Mouse (Mus musculus) lung, postnatal 4 days (tissue): ENCODE results near the gene Smarca4.
"Not testable (repeated sequence)": the region's sequence is repeated elsewhere in the genome, so short reads cannot be mapped to it uniquely, and the experiment has no call there.

ENCODE experiments used
- DNase-seq, 2 experiments: peaks; one replicate each; pipeline ENCODE4 v3.0.0; 2021

The Smarca4 gene

DNA sequence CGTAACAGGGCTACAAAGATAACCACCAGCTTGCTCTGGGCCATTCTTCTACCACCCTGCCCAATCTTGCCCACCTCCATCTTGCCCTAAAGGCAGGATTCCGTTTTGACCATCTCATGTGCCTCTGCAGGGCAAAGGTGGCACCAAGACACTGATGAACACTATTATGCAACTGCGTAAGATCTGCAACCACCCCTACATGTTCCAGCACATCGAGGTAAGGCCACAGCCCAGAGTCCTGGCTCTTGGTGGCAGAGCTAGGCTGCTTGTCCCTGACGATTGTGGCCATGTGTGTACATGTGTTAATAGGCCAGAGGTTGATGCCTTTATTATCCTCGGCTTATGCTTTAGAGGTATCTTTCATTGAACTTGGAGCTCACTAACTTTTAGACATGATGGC is 54.4 kb downstream of the Smarca4 start:
- no peak for DNase-seq

DNA sequence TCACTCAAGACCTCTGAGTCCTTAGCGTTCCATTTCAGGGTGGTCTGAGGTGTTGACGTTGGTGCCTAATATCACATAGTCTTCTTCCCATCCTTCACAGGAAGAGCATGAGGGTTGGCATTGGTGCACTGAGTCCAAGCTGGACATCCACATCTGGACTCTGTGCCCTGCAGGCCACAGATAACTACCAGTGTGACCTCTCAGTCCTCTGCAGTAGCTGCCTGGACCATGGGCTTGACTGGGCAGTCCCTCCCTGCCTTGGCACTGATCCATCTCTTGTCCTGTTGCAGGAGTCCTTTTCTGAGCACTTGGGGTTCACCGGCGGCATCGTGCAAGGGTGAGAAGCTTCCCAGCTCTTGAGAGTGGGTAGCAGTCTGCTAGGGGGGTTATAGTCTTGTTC is 55.8 kb downstream of the Smarca4 start:
- DNase-seq: no peak

DNA sequence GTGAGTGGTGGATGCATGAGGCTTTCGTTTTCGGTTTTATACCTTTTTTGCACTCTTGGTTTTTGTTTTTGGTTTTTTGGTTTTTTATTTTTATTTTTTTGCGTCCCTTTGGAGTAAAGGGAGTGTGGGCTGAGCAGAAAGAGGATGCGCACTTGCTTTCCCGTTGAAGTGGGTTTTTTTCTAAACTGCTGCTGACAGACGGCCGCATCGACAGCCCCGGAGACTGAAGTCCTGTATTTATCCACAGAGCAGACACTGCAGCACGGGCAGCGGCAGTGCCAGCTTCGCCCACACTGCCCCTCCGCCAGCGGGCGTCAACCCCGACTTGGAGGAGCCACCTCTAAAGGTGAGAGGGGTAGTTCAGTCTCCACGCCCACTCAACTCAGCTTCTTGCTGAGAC is 61.7 kb downstream of the Smarca4 start:
- DNase-seq: no peak

DNA sequence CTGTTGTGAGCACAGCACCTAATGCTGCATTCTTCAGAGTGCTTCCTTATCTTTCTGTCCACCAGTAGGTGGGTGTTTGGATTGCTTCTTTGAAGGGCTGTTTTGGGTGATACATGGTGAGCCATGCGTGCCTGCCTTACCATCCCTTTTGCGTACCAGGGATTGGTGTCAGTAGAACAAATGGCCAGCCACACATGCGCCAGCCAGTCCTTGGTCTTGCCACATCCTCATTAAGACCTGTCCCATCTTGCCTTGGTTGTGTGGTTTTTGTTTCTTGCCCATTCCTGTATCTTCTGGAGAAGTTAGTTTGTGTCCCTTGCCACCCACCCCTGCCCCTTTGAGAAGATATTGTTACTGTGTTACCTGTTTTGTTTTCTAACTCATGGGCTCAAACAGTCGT is 64.5 kb downstream of the Smarca4 start:
- no peak for DNase-seq

DNA sequence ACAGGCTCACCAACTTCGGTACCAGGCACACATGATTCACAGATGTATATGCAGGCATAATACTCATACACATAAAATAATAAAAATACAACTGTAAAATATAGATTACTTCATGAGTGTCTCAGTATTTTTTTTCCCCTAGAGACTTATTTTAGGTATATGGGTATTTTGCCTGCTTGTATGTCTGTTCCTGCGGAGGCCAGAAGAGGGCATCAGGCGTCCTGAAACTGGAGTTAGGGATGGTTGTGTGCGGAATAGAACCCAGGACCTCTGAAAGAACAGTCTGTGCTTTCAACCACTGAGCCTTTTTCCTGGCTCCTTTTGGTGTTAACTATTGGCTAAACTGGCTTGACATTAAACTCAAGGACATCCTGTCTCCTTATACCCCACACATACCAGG is 66.9 kb downstream of the Smarca4 start:
- no peak for DNase-seq

DNA sequence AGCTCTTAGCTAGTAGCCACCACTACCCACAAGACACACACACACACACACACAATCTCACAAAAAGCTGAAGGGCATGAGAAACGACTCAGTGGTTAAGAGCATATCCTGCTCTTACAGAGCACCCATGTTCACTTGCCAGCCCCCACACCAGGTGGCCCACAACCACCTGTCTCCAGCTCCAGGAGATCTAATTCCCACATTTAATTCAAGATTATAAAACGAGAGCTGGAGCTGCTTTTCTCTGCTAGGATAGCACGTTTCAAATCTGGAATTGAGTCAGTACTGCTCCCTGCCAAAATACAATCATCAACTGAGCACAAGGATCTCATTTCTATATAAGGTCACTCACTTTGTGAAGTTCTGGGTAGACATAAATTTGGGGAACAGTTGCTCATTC is 67.9 kb downstream of the Smarca4 start:
- no peak for DNase-seq

DNA sequence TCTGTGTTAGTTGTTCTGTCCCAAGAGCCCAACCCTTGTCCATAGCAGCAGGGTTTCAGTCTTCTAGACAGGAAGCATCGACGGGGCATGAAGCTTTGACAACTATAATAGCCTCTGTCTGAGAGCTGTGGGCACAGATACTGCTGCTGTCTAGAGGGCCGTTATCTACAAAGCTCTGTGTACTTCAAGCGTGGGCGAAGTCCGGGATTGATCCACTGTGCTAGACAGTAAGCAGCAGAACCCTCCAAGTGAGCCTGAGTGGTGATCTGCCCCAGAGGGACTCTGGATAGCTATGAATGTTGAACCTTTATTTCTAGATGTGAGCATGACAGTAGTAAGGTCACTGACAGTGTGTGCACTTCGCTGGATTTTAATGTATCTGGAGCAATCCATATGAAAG is 72.6 kb downstream of the Smarca4 start:
- no peak for DNase-seq

DNA sequence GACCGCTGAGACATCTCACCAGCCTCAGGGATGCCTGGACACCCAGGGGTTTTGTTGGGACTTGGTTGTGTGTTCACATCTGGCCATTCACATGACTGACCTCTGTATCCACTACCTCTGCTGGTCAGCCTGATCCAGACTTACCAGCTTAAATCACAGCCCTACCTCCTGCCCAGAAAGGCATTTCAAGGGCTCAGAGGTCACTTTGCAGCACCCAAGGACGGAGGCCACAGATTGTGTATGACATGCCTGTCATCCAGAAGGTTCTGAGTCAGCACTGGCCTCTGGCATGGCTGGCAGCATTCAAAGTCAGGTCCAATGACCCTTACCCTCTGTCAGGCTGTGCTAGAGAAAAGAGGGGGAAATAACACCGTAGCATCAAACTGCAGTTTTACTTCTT is 74.1 kb downstream of the Smarca4 start:
- DNase-seq: no peak

DNA sequence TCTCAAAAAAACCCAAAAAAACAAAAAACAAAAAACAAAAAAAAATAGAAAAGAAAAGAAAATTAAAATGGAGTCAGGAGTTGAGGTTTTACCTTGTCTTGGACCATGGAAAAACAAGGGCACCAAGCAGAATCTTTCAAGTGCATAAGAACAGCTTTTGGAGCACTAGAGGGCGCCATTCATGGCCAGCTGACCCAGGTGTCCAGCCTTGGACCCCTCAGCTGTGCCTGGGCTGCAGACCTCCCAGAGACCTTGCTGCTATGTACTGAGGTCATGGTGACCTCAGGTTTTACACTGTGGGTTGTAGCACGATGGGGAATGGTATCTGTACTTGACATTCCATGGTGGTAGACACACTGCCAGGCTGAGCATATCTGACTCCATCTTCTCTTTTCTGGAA is 75.9 kb downstream of the Smarca4 start:
- DNase-seq: peak in 1 of 2 experiments; percentile 49

DNA sequence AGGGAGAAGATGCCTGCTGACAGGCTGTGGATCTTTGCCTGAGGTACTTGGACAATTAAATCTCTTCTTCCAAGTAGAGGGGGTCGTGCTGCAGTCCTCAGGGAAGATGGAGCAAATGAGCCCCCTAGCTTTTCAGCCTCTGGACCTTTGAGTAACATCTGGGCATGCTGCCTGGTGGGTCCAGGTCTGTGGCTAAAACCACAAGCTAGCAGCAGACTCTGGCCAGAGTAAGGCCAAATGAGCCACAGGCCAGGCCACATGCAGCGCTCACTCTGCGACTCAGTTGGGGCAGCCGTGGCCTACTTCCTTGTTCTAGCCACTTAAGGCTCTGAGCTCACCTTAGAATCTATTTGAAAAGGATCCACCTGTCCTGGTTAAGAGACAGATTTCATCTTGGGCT is 76.5 kb downstream of the Smarca4 start:
- no peak for DNase-seq

DNA sequence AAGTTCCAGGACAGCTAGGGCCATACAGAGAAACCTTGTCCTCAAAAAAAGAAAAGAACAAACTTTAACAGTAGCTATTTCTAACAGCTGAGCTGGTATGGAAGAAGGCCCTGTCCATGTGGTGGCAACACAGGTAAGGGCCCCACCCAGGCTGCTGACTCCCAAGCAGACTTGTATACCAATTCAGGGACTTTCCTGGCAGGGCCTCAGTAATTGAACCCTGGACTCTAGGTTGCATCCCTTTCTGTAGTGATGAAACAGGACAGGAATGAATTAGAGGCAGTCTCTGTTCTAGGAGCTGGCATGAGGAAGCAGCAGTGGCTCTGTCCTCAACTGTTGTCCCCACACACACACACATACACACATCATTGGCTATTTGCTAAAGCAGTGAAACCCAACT is 78.1 kb downstream of the Smarca4 start:
- DNase-seq: no peak

DNA sequence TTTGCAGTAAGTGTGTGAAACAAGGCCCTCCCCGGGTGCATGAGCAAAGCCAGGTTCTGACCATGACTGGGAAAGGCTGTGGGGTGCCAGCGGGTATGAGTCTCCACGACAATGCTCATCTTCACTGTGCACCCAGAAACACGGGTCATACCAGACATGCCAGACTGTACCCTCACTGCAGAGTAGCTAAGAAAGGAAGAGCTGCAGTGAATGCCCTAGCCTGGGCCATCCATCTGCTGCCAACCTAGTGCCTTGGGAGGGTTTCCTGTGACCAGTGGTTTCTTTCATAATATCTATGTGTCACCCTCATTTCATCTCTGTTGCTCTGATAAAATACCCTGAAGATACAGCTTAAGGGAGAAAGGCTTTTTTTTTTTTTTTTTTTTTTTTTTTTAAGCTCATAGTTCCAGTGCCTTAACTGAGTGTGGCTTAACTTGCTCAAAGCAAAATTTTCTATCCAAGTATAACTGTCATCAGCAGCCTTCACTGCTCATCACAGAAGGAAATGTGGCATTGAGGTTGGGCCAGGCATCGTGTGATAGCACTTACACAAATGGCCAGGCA is 79.3 kb downstream of the Smarca4 start:
- no peak for DNase-seq

DNA sequence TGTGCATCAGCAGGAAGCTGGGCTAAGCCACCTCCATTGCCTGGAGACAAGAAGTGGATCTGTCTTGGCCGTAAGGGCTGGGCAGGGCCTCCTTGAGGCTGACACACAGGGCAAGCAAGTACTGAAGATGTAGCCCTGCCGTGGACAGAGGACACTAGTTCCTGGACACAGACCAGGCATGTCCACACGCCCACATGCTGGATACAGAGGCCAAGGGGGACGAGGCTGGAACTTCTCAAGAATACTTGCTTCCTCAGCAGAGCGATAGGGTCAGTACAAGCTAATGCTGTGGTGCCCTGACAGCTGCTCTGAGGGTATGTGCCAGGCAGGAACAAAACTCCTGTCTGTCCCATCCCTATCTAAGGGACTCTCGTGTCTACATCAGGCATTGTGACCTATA is 81.2 kb downstream of the Smarca4 start:
- no peak for DNase-seq

DNA sequence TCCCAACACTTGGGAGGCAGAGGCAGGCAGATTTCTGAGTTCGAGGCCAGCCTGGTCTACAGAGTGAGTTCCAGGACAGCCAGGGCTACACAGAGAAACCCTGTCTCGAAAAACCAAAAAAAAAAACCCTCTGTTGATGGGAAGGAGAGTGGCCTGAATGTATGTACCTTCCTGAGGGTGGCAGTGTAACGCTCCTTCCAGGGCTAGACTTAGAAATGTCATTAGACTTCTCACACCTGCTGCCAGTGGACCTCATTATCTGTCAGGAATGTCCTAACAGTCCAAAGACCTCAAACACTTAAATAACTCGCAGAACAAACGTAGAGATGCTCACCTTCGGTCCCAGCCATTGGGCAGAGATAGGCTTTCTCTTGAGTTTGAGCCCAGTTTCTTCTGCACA is 83.3 kb downstream of the Smarca4 start:
- DNase-seq: not testable (repeated sequence)

DNA sequence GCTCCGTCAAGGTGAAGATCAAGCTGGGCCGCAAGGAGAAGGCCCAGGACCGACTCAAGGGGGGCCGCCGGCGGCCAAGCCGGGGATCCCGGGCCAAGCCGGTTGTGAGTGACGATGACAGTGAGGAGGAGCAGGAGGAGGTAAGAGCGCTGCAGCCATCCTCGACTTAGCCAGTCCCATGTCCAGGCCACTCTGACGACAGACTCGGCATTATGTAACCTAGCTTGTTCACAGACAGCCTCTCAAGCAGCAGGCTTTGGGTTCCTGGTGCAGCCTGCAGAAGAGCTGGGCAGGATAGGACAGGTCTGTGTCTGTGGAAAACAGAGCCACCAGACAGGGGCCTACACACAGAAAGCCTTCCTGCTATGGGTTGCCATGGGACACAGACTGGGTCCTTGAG is 85.1 kb downstream of the Smarca4 start:
- no peak for DNase-seq

DNA sequence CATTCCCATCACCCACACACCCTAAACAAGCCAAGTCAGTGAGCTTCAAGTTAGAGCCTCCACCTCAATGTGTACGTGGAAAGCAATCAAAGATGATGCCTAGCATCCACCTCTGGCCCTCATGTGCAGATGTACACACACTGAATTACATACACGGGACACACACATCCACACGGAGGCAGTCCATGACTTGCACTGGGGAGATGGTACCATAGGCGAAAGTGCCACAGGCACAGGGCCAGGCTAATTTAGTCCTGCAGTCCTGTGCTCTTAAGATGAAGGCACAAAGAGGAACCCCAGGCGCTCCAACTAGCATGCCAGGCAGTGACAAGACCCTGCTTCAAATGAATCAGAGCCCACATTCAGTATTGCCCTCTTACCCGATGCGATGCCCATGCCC is 87.5 kb downstream of the Smarca4 start:
- no peak for DNase-seq

DNA sequence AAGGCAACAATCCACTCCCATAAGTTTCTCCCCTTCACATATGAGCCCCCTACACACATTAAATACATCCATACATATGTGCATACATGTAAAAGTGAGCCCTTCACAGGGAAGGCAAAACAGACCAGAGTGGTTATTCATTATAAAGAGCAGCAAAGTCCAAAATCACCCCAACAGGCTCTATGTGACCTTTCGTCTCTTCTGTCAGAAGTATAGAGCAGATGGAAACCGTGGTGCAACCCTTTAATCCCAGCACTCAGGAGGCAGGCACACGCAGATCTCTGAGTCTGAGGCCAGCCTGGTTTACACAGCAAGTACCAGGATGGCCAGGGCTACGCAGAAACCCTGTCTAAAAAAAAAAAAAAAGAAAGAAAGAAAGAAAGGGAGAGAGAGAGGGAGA is 90.1 kb downstream of the Smarca4 start:
- no peak for DNase-seq

DNA sequence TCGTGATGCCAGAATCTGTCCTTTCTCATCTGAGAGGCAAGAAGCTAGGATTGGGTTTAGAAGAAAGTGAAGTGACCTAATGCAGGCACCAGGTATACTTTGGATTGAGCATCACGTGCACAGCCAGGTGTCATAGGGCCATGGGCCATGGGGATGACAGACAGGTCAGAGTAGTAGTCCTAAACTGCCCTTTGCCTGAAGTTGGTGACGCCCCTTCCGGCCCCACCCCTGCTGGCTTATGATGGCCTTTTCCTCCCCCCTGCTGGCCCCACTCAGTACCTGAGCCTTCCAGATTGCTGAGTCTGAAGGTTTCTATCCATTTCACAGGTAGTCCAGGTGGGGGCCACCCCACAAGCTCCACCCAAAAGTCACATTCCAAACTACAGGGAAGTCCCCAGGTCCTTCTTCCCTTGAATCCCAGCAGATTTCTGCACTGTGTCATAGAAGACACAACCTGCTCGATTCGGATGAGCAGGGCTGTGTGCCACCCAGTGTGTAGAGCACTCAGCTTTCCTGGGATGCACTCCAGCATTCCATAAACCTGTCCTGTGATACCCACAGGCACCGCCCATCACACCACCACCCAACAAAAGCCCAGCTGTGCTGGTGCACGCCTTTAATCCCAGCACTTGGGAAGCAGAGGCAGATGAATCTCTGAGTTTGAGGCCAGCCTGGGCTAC is 90.8 kb downstream of the Smarca4 start:
- DNase-seq: no peak

DNA sequence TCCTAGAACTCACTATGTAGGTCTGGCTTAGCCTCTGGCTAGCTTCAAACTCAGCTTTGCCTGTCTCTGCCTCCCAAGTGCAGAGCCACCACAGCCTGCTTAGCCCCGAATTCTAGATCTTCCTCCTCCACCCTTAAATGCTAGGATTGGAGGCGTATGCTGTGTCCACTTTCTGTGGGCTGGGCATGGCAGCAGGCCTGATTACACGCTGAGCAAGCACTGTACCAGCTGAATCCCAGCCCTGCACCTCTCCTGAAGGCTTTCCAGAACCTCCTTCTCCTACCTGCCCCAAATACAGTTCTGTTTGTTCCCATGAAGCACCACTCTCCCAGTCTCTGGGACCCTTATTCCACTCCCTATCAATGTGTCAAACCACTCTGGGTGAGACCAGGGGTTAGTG is 93.4 kb downstream of the Smarca4 start:
- DNase-seq: no peak

DNA sequence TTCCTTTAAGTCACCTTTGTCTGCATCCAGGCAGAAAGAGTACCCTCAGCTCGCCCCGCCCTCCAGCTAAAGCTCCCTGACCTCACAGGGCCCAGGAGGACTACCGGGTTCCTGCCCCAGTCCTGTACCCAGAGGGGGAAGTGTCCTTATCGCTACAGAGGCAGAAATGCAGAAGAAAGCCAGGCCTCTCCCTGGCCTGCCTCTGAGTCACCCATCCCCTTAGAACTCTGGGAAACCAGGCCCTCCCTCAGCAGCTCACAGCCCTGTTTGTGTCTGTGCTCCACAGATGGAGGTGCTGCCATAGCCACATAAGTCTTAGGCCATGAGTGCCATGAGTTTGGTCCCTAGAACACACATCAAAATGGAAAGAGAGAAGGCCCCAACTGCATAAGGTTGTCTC is 99.3 kb downstream of the Smarca4 start:
- DNase-seq: peak; percentile 53

DNA sequence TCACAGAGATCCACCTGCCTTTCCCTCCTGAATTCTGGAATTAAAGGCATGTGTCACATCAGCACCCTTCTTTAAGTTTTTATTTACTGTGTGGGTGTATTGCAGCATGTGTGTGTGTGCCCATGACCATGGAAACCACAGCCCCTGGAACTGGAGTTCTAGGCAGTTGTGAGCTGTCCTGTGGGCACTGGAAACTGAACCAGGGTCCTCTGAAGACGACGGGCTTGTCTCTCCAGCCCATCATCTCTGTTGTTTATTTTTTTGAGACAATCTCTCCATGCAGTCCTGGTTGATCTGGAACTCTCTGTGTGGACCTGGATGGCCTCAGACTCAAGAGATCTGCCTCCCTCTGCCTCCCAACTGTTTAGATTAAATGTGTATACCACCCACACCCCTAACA is 101.0 kb downstream of the Smarca4 start:
- DNase-seq: no peak

DNA sequence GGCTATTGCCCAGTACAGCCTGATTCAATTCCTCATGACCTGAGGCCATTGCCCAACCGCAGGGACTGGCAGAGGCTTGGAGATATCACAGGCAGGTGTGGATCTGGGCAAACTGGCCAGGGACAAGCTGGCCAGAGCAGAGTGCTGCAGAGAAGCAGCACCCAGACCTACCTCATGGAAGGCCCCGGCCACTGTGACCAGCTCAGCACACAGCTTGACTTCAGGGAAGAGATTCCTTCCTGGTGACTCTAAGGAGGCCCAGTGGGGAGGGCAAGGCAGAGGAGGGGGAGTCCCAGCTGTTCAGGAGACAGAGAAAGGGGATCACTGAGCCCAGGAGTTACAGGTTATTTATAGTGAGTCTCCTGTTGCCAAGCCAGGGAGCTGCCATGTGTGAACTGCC is 105.1 kb downstream of the Smarca4 start:
- DNase-seq: no peak

DNA sequence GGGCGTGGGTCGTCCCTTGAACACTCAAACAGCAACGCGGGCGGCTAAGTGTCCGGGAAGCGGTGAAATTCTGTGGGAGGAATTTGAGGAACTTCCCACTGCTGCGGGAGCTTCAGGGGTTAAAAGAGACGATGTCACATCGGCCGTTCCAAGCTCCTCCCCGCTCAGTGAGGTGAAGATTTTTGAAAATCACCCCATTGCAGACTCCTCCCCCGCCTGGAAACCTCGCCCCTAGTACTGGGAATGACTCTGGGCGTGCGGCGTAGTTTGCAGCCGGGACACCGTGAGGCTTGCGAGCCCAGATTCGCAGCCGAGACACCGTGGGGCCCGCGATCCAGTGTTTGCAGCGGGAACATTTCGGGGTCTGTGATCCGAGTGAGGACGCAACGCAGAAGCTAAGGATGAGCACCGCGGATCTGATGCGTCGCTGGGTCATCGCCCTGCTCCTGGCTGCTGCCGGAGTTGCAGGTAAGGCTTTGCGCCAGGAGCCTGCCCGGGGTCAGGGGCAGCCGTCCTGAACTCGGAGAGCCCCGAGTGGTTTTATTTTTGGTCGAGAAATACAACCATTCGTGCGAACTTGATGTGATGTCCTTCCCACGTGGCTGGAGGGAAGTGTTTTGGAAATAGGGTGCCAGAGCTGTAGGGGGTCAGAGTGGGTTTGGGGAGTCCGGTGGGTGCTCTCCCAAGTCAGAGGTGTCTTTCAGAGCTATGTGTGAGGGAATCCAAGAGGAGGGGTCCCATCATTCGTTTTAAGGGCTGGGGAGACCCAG is 107.6 kb downstream of the Smarca4 start, which contains the start of gene Ldlr:
Gene Ldlr (plus strand): TSS at position 107 of the 770 bp plus-strand sequence.
- peak; percentile 92 to 93 for DNase-seq

DNA sequence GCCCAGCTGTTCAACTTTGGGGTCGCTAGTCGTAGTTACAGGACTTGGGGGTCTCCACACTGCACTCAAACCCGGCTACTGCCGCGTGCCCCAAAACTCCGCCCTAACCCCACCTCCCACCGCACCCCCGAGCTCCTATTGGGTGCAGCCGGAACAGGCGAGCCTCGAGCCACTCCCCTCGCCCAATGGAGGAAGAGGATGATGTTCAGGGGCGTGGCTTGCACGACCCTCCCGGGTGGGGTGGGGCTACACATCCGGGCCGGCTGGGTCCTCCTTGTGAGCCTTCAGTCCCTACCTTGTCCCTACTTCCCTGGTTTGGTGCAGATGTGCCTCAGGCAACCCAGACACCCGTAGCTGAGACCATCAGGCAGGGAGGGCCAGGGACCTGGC is 108.2 kb downstream of the Smarca4 start:
- peak; percentile 95 to 96 for DNase-seq
